In the genomic region with DNA sequence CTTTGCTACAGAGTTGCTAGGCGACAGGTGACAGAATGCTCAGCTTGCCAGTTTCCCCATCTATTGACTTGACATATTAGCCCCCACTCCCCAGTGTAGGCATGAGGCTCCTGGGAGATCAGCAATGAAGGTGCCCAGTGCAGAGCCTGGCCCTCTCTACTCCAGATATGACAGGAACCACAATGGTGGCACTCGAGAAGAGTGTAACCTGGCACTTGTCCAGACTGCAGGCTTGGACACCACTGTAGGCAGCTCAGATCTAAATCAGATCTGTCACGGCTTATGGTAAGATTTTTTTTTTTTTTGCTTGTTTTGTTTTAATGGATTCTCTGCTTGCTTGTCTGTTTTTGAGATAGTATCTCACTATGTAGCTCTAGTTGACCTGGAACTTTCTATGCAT, we compare ENCODE assay signal across 19 mouse cellular contexts. TPM values are rescaled to one million over a fixed set of nuclear protein-coding genes. Genes with fewer than 3 reads are reported as not detected.
"Had no signal": no experiment of that assay in that cellular context is flagged by ENCODE, and none has a peak within 500 bp of the region (broad histone marks: within the 10 kb centered on the region; RNA-seq: fewer than 3 reads in every experiment).

No protein-coding gene starts in this region.

- H3K36me3 ChIP-seq: kidney, embryonic 15.5 days; limb, embryonic 12.5 days; limb, embryonic 15.5 days; liver, embryonic 13.5 days; midbrain, embryonic 12.5 days; midbrain, embryonic 15.5 days; neural tube, embryonic 12.5 days; neural tube, embryonic 15.5 days had no signal

- H3K27ac ChIP-seq: kidney, embryonic 15.5 days; limb, embryonic 12.5 days; limb, embryonic 15.5 days; liver, embryonic 13.5 days; midbrain, embryonic 12.5 days; midbrain, embryonic 15.5 days; neural tube, embryonic 12.5 days; neural tube, embryonic 15.5 days had no signal

- H3K4me2 ChIP-seq: kidney, embryonic 15.5 days; limb, embryonic 12.5 days; limb, embryonic 15.5 days; liver, embryonic 13.5 days; midbrain, embryonic 12.5 days; midbrain, embryonic 15.5 days; neural tube, embryonic 12.5 days; neural tube, embryonic 15.5 days had no signal

- ATAC-seq: midbrain, embryonic 15.5 days had no signal

- H3K9me3 ChIP-seq: kidney, embryonic 15.5 days; limb, embryonic 12.5 days; limb, embryonic 15.5 days; liver, embryonic 13.5 days; midbrain, embryonic 12.5 days; midbrain, embryonic 15.5 days; neural tube, embryonic 12.5 days; neural tube, embryonic 15.5 days had no signal

- H3K4me3 ChIP-seq: kidney, embryonic 15.5 days; limb, embryonic 12.5 days; limb, embryonic 15.5 days; liver, embryonic 13.5 days; midbrain, embryonic 12.5 days; midbrain, embryonic 15.5 days; neural tube, embryonic 12.5 days; neural tube, embryonic 15.5 days had no signal

- H3K4me1 ChIP-seq: limb, embryonic 12.5 days; limb, embryonic 15.5 days; liver, embryonic 13.5 days; midbrain, embryonic 12.5 days; midbrain, embryonic 15.5 days; neural tube, embryonic 12.5 days; neural tube, embryonic 15.5 days had no signal

- H3K27me3 ChIP-seq: kidney, embryonic 15.5 days; limb, embryonic 15.5 days; liver, embryonic 13.5 days; neural tube, embryonic 12.5 days; neural tube, embryonic 15.5 days had no signal

- DNase-seq: kidney, adult 8-10 months; kidney, postnatal 10 days; kidney, postnatal 36 days; left cerebral cortex, postnatal 4 days; liver, embryonic 13.5 days; lung, adult 2 months; lung, postnatal 14 days; lung, postnatal 4 days; right cerebral cortex, adult 18-20 months; right cerebral cortex, postnatal 25 days; thymus, adult 18-20 months; thymus, postnatal 36 days had no signal

- H3K9ac ChIP-seq: kidney, embryonic 15.5 days; limb, embryonic 12.5 days; limb, embryonic 15.5 days; liver, embryonic 13.5 days; midbrain, embryonic 12.5 days; midbrain, embryonic 15.5 days; neural tube, embryonic 12.5 days; neural tube, embryonic 15.5 days had no signal

RNA-seq across cellular contexts. Expression of a gene that starts 1.9 kb away (rescaled TPM):
- polyA plus RNA-seq: kidney, embryonic 15.5 days; limb, embryonic 12.5 days; limb, embryonic 15.5 days; midbrain, embryonic 12.5 days; midbrain, embryonic 15.5 days; neural tube, embryonic 12.5 days; neural tube, embryonic 15.5 days had no signal
